Mouse (Mus musculus): ENCODE measurements around the gene Slc17a8. TPM values are rescaled to one million over a fixed set of nuclear protein-coding genes. Genes with fewer than 3 reads are reported as not detected.
A peak's percentile ranks its signal among the peaks of the same experiment; 100 is the strongest.

Gene Slc17a8
- polyA plus RNA-seq, 1 experiment, result not detected

DNA sequence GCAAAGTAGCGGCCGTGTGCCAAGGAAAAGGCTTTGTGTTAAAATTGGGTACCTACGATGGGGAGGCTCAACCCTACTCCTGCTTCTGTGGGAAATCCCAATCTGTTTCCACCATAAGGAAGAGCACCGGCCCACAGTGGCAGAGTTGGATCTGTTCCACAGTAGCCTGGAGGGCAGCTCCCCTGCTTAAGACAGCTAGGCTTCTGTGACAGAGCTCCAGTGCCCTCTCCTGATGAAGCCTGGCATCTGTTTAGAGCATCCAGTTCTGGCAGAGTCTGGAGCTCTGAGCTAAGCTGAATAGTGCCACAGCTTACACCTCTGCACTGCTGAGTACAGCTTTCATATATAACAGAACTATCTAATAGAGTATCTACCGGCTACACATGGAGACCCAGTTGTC, 14.0 kb upstream of the Slc17a8 start:
- H3K4me3 ChIP-seq (replicated peaks; ENCODE audit: extremely low read depth, low read depth, low read length), result no peak overlapping the region
- TF ChIP-seq CTCF (IDR thresholded peaks at IDR 0.05; ENCODE audit: insufficient read depth, low read length) (no peak), POLR2A (IDR thresholded peaks at IDR 0.05; ENCODE audit: borderline replicate concordance, extremely low read depth, low read depth, low read length) (no peak)
- 80% methylated on average over 5 of the region's 5 CpGs for WGBS
- DNase-seq, result no peak
- no peaks in the 10 kb centered on the region for H3K4me1 ChIP-seq (ENCODE audit: control insufficient read depth, insufficient read depth, low read length)

- TF ChIP-seq CTCF (IDR thresholded peaks at IDR 0.05; ENCODE audit: insufficient read depth, low read length) (no peak), POLR2A (IDR thresholded peaks at IDR 0.05; ENCODE audit: borderline replicate concordance, extremely low read depth, low read depth, low read length) (no peak)
- DNase-seq, result no peak
- Histone ChIP-seq H3K4me3 (replicated peaks; ENCODE audit: extremely low read depth, low read depth, low read length) (no peak overlapping the region), H3K4me1 (ENCODE audit: control insufficient read depth, insufficient read depth, low read length) (no peaks in the 10 kb centered on the region)
- 93% methylated on average over 7 of the region's 7 CpGs for WGBS
These were observed 12.8 kb upstream of the Slc17a8 start for GRCm38 (mm10) chr10:89633736-89634426.

GRCm38 (mm10) chr10:89633121-89633520, 12.1 kb upstream of the Slc17a8 start:
- Histone ChIP-seq H3K4me3 (replicated peaks; ENCODE audit: extremely low read depth, low read depth, low read length) (no peak overlapping the region), H3K4me1 (ENCODE audit: control insufficient read depth, insufficient read depth, low read length) (no peaks in the 10 kb centered on the region)
- 85% methylated on average over 4 of the region's 4 CpGs for WGBS
- TF ChIP-seq CTCF (IDR thresholded peaks at IDR 0.05; ENCODE audit: insufficient read depth, low read length), result no peak
- no peak for TF ChIP-seq POLR2A (IDR thresholded peaks at IDR 0.05; ENCODE audit: borderline replicate concordance, extremely low read depth, low read depth, low read length)
- no peak for DNase-seq

GRCm38 (mm10) chr10:89631831-89632230, 10.8 kb upstream of the Slc17a8 start:
- WGBS, result 47% methylated on average over 5 of the region's 5 CpGs

GRCm38 (mm10) chr10:89630564-89630963, 9.5 kb upstream of the Slc17a8 start:
- 96% methylated on average over 1 of the region's 1 CpGs for WGBS
- no peak for DNase-seq
- no peak overlapping the region for H3K4me3 ChIP-seq (replicated peaks; ENCODE audit: extremely low read depth, low read depth, low read length)

More at GRCm38 (mm10) chr10:89631831-89632230, 10.8 kb upstream of the Slc17a8 start:
- Histone ChIP-seq H3K4me1 (ENCODE audit: control insufficient read depth, insufficient read depth, low read length) (no peaks in the 10 kb centered on the region), H3K4me3 (replicated peaks; ENCODE audit: extremely low read depth, low read depth, low read length) (no peak overlapping the region)
- DNase-seq, result no peak
- TF ChIP-seq CTCF (IDR thresholded peaks at IDR 0.05; ENCODE audit: insufficient read depth, low read length) (no peak), POLR2A (IDR thresholded peaks at IDR 0.05; ENCODE audit: borderline replicate concordance, extremely low read depth, low read depth, low read length) (no peak)

GRCm38 (mm10) chr10:89630052-89630451, 9.0 kb upstream of the Slc17a8 start:
- DNase-seq, result no peak
- TF ChIP-seq CTCF (IDR thresholded peaks at IDR 0.05; ENCODE audit: insufficient read depth, low read length), result peak; percentile 38; the same call in 1 of the 2 replicates
- TF ChIP-seq POLR2A (IDR thresholded peaks at IDR 0.05; ENCODE audit: borderline replicate concordance, extremely low read depth, low read depth, low read length), result no peak
- H3K4me3 ChIP-seq (replicated peaks; ENCODE audit: extremely low read depth, low read depth, low read length), result no peak overlapping the region
- WGBS, result 29% methylated on average over 3 of the region's 3 CpGs
- no peaks in the 10 kb centered on the region for H3K4me1 ChIP-seq (ENCODE audit: control insufficient read depth, insufficient read depth, low read length)

More at GRCm38 (mm10) chr10:89630564-89630963, 9.5 kb upstream of the Slc17a8 start:
- no peaks in the 10 kb centered on the region for H3K4me1 ChIP-seq (ENCODE audit: control insufficient read depth, insufficient read depth, low read length)
- no peak for TF ChIP-seq POLR2A (IDR thresholded peaks at IDR 0.05; ENCODE audit: borderline replicate concordance, extremely low read depth, low read depth, low read length)

DNA sequence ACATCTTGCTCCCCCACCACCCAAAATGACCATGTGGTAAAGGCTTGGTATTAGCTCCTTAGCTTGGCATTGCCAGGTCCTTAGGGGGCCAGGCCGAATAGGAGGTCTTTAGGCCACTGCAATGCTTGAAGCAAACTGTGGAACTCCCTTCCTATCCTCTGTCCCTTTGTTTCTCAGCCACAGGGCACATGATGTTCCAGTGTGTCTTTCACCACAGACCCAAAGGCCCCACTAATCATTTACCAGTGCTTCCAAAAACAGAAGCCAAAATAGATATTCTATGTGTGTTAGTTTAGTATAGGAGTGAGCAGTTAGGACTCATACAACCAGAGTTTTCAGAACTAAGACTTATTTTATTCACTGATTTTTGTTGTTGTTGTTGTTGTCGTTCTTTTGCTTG, 5.7 kb upstream of the Slc17a8 start:
- no peak overlapping the region for H3K4me3 ChIP-seq (replicated peaks; ENCODE audit: extremely low read depth, low read depth, low read length)
- TF ChIP-seq POLR2A (IDR thresholded peaks at IDR 0.05; ENCODE audit: borderline replicate concordance, extremely low read depth, low read depth, low read length) (no peak), CTCF (IDR thresholded peaks at IDR 0.05; ENCODE audit: insufficient read depth, low read length) (no peak)
- DNase-seq, result no peak
- H3K4me1 ChIP-seq (ENCODE audit: control insufficient read depth, insufficient read depth, low read length), result no peaks in the 10 kb centered on the region
- 89% methylated on average over 2 of the region's 2 CpGs for WGBS

- 69% methylated on average over 2 of the region's 2 CpGs for WGBS
- H3K4me1 ChIP-seq (ENCODE audit: control insufficient read depth, insufficient read depth, low read length), result no peaks in the 10 kb centered on the region
- no peak overlapping the region for H3K4me3 ChIP-seq (replicated peaks; ENCODE audit: extremely low read depth, low read depth, low read length)
- DNase-seq, result no peak
- TF ChIP-seq POLR2A (IDR thresholded peaks at IDR 0.05; ENCODE audit: borderline replicate concordance, extremely low read depth, low read depth, low read length), result no peak
- no peak for TF ChIP-seq CTCF (IDR thresholded peaks at IDR 0.05; ENCODE audit: insufficient read depth, low read length)
These were observed 3.1 kb upstream of the Slc17a8 start for GRCm38 (mm10) chr10:89624196-89624595.

DNA sequence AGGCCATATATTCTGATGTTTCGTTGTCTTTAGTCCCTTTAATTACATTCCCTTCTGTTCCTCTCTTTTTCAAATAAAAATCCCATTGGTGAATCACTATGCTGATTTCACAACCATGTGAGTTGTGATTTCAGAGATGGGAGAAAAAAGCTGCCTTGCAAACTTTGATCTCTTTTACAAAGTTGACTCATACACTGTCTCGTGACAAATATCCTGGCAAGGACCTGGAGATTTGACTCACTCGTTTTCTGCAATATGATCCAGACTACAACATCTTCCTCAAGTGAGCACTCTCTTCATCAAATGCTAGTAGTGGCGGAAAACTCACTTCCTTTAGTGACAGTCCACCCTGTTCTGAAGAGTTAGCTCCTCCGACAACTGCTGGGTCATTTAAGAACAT, 21.7 kb downstream of the Slc17a8 start:
- 47% methylated on average over 5 of the region's 5 CpGs for WGBS
- TF ChIP-seq POLR2A (IDR thresholded peaks at IDR 0.05; ENCODE audit: borderline replicate concordance, extremely low read depth, low read depth, low read length) (no peak), CTCF (IDR thresholded peaks at IDR 0.05; ENCODE audit: insufficient read depth, low read length) (no peak)
- Histone ChIP-seq H3K4me1 (ENCODE audit: control insufficient read depth, insufficient read depth, low read length) (no peaks in the 10 kb centered on the region), H3K4me3 (replicated peaks; ENCODE audit: extremely low read depth, low read depth, low read length) (no peak overlapping the region)
- DNase-seq, result no peak

- Histone ChIP-seq H3K4me3 (replicated peaks; ENCODE audit: extremely low read depth, low read depth, low read length) (no peak overlapping the region), H3K4me1 (ENCODE audit: control insufficient read depth, insufficient read depth, low read length) (no peaks in the 10 kb centered on the region)
- no peak for DNase-seq
- no peak for TF ChIP-seq CTCF (IDR thresholded peaks at IDR 0.05; ENCODE audit: insufficient read depth, low read length)
- TF ChIP-seq POLR2A (IDR thresholded peaks at IDR 0.05; ENCODE audit: borderline replicate concordance, extremely low read depth, low read depth, low read length), result no peak
- WGBS, result 60% methylated on average over 4 of the region's 4 CpGs
These were observed 23.8 kb downstream of the Slc17a8 start for GRCm38 (mm10) chr10:89597275-89597674.

Measured in lung, adult 2 months (tissue).